Mouse (Mus musculus): ENCODE measurements around the gene Gpr84.
A peak's percentile ranks its signal among the peaks of the same experiment; 100 is the strongest.
"Not testable (repeated sequence)": the region's sequence is repeated elsewhere in the genome, so short reads cannot be mapped to it uniquely, and the experiment has no call there.

Gene Gpr84

DNA sequence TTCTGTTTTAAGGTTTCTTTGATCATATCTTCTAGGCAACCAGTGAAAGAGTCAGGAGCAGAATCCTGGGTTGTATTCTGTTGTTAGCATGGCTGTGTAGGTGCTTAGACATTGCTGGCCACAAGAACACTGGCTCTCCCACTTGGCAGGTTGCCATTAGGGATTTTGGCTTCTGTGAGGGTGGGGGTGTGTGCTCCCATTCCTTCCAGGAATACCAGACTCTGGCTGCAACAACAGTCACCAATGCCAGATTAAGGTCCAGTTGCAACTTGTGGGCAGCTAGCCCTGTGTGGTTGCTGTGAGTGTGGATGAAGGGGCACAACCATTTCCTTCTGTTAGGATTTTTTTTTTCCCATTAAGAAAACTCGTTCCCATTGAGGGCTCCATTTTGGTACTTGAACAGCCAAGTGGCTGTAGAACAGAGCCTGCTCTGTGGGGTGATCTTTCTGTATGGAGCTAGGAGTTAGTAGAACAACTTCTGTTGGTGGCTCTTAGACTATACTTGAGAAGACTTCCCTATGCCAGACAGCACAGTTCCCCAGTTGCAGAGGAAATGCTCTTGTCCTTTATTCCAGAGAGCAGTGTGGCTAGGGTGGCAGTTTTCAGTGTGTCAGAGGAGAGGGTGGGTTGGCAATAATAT is 24.5 kb downstream of the Gpr84 start:
- DNase-seq (ENCODE audit: low spot score): no peak

DNA sequence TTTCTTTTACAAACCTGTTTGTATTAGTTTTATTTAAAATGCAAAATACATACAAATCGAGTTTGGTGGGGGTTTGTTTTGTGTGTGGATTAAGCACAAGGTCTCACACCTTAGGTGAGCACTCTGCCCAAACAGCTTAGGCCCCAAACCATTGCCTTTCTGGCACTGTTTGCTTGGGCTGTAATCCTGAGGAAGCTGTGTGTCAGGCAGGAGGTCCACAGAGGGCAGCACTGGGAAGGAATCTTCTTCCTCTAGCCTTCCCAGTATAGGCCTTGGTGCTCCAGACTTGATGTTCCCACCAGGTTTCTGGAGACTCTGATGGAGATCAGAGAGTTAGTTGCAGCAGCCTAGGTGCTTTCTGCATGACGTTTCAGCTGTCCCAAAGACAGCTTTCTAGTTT is 25.8 kb downstream of the Gpr84 start:
- DNase-seq (ENCODE audit: low spot score): no peak

DNA sequence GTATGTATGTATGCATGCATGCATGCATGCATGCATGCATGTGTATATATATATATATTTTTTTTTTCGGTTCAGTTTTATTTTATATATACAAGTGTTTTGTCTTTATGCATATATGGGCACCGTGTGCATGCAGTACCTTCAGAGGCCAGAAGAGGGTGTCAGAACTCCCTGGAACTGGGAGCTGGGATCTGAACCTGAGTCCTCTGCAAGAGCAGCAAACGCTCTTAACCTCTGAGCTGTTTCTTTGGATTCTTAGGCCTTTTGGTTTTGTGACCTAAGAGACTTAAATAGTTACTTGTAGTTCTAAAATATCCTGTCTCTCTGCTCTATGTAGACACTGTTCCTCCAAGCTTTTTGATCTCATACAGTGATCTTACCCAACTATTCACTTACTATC is 26.3 kb downstream of the Gpr84 start:
- DNase-seq (ENCODE audit: low spot score): no peak

DNA sequence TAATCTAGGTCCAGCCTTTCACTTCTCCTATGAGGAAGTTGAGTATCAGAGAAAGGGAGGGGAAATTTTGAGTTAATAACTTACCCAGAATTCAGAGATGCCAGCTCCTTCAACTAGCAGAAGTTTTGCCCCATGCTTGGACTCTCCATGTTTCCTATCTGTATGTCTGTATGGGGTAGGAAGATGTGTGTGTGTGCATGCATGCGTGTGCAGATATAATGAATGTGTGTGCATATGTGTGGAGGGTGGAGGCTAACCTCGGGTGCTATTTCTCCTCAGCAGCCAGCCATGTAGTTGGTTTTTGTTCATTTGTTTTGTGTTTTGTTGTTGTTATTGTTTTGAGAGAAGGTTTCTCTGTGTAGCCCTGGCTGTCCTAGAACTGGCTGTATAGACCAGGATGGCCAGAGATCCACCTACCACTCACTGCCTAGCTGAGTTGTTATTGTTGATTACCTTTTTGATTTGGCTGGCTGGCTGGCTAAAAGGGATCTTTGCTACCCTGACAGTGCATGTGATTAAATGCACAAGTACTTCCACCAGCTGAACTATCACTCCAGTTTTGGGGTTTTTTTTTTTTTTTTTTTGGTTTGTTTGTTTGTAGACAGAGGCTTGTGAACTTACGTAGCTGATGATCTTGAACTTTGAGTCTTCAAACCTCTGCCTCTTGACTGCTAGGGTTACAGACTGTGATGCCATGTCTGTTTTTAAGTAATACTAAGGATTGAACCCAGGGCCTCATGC is 28.8 kb downstream of the Gpr84 start:
- no peak for DNase-seq (ENCODE audit: low spot score)

DNA sequence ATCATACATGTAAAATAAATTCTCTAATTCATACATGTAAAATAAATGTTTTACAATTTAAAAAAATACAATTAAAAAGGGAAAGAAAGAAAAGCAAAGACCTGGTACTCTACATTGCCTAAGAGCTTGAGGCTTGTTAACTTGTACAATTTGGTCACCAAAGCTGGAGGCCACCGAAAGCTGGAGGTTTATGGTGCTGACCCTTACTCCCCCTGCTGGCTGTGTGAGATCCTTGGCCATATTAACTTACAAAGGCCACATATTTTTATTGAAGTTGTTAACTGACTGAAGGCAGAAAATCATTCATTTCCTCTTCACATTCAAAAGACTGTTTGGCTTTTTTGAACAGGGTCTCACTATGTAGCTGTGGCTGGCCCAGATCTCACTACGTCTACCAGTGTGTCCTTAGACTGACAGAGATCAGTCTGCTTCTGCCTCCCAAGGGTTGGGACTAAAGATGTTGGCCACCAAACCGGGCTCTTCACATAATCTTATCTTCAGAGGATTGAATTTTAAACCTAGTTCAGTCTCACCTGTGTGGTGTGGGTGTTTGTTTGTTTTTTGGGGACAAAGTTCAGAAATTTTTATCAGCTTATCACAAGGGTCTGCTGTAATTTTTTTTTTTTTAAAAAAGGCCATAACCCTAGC is 29.5 kb downstream of the Gpr84 start:
- no peak for DNase-seq (ENCODE audit: low spot score)

DNA sequence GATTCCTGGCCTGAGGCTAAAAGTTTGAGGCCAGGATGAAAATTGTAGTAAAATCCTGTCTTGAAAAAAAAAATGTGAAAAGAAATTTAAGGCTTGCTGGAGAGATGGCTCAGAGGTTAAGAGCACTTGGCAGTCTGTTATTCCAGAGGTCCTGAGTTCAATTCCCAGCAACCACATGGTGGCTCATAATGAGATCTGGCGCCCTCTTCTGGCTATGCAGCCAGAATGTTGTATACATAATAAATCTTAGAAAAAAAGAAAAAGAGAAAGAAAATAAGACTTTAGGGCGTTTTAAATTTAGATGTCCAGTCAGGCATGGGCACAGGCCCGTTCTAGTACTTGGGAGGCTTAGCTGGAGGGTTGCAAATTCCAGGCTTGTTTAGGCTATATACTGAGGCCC is 30.7 kb downstream of the Gpr84 start:
- no peak for DNase-seq (ENCODE audit: low spot score)

DNA sequence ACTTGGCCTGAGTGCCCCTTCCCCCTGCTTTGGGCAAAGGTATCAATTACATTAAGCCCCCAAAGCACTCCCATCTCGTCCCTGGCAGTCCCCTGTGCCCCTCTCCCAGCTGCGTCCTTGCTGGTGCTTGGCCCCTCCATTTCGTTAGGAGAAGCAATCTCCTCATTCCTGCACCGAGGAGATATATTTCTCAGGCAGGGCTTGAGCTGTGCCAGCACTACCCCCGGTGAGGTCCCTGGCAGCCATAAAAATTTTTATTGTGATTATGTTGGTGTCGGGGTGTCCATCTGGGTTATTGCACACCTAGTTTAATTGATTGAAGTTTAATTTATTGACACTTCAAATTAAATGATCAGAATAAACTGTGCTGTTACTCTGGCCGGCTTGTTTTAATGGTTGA is 32.5 kb downstream of the Gpr84 start:
- DNase-seq (ENCODE audit: low spot score): no peak

DNA sequence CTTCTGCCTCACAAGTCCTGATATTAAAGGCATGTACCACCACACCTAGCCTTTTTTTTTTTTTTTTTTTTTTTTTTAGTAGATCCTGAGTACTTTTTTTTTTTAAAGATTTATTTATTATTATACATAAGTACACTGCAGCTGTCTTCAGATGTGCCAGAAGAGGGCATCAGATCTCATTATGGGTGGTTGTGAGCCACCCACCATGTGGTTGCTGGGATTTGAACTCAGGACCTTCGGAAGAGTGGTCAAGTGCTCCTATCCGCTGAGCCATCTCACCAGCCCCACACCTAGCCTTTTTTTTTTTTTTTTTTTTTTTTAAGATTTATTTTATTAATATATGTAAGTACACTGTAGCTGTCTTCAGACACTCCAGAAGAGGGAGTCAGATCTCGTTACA is 34.5 kb downstream of the Gpr84 start:
- DNase-seq (ENCODE audit: low spot score): not testable (repeated sequence)

DNA sequence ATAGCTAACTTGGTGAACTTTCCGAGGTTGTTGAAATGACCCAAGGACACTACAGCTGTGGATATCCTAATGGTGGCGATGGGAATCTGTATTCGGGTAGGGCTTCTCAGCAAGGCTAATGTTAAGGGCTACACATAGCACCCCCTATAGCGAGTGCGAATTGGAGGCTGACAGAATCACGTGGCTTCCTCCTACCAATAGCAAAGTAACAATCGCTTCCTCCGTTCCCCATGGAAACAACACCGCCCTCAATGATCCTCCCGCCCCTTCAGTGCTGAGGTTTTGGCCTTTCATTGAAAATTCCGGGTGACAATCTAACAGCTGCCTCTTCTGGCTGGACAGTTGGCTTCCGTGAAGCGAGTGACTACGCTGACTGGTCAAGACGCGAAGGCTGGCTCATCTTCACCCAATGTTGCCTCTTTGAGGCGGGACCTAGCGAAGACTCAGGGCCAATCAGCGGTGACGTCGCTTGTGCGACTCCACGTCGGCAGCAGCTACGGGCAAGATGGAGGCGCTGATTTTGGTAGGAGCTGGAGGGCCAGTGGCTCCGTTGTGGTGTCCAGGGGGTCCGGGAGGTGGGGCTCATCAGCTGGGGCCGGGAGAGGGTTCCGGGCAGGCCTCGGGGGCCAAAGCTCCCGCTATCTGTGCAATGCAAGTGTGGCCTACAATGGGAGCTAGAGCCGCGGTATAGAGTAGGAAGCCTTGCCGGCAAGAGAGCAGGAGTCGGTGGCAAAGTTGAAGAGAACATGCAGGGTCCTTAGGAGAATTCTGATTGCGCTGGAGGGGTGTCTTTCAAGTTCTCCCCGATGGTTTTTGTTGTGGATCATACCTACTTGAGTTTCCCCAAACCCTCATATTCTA is 37.8 kb downstream of the Gpr84 start, which contains the start of gene Copz1:
Gene Copz1 (plus strand): TSS at position 296 of the 861 bp plus-strand sequence.
- peak; percentile 87 for DNase-seq (ENCODE audit: low spot score)

DNA sequence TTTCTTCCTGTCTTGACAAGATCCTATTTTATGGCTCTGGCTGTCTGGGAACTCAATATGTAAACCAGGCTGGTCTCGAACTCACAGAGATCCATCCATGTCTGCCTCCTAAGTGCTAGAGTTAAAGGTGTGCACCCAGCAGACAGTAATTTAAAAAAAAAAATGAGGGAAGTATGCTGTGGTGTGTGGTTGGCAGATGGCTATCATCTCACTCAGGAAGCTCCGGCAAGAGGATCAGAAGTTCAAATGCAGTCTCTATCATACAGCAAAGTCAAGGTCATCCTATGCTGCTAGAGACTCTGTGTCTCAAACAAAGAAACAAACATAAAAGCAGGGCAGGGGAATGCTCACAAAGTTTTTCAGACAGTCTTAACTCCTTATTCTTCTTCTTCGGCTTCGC is 41.5 kb downstream of the Gpr84 start:
- DNase-seq (ENCODE audit: low spot score): no peak

DNA sequence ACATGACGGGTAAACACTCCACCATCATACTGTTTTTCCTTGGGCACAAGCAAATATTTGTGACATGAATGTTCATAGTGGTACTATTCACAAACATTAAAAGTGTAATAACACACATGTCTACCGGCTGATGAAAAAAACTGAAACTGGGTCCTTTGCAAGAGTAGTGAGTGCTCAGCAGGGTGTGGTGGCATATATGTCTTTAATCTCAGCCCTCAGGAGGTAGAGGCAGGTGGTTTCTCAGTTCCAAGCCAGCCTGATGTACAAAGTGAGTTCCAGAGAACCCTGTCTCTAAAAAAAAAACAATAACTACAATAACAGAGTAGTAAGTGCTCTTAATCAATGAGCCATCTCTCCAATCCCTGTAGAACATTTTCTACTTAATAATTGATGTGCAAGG is 45.6 kb downstream of the Gpr84 start:
- DNase-seq (ENCODE audit: low spot score): no peak

DNA sequence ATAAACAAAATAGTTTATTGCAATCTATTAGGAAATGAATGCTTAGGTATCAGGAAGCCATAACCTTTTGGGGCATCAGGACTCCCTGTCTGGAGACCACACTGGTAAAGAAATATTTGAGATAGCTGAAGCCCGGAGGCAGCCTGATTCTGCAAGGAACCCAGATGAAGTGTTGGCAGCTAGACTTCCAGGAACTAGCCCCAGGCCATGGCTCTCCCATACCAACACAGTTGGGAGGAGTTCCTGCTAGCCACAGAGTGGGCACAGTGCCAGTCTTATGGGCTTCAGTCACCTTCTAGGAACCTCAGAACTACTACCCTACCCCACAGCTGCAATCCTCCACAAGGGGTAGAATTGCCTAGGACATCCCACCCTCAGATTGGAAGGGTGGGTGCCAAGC is 50.4 kb downstream of the Gpr84 start:
- no peak for DNase-seq (ENCODE audit: low spot score)

DNA sequence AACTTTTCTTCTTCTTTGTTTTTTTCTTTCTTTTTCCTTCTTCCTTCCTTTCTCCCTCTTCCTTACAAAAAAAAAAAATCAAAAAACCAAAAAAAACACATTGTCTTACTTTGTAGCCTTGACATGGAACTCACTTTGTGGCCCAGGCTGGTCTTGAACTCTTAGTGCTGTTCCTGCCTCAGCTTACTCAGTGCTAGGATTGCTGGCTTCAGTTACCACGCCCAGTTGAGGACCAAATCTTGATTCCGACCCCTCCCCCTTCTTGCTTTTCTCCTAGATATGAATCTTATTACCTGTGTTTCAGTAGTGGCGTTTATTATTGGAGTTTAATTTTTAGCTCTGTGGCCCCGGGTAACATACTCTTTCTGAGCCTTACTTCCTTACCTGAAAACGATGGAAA is 51.2 kb downstream of the Gpr84 start:
- no peak for DNase-seq (ENCODE audit: low spot score)

Measured in urinary bladder, postnatal 10 days (tissue).